Mouse (Mus musculus) neural tube, embryonic 14.5 days (tissue): ENCODE data around the gene Atp2b2. TPM values are rescaled to one million over a fixed set of nuclear protein-coding genes. Genes with fewer than 3 reads are reported as not detected.
A peak's percentile ranks its signal among the peaks of the same experiment; 100 is the strongest.

Experiments
- ATAC-seq: fragments of 200-750 bp; cut with Nextera tagmentation; 2 replicates; pipeline ENCODE4 v1.8.0; 2017; ENCODE audit warnings: low read depth, mild to moderate bottlenecking, moderate TSS enrichment, moderate library complexity
- H3K27ac ChIP-seq: fragments of 300-500 bp; sonication (generic); 2 replicates; pipeline ENCODE4 v1.5.1; 2014; ENCODE audit warnings: low read depth, mild to moderate bottlenecking, control low read depth, low read length, moderate library complexity, mixed read lengths
- H3K27me3 ChIP-seq: fragments of 300-500 bp; sonication (generic); 2 replicates; pipeline ENCODE4 v1.6.1; 2014; ENCODE audit warnings: low read length; ENCODE audit not compliant: control insufficient read depth, insufficient read depth
- H3K36me3 ChIP-seq: fragments of 300-500 bp; sonication (generic); 2 replicates; pipeline ENCODE4 v1.6.1; 2014; ENCODE audit warnings: low read length, mixed read lengths; ENCODE audit not compliant: control insufficient read depth, insufficient read depth
- H3K4me1 ChIP-seq: fragments of 300-500 bp; sonication (generic); 2 replicates; pipeline ENCODE4 v1.6.1; 2014; ENCODE audit warnings: low read length; ENCODE audit not compliant: control insufficient read depth, insufficient read depth
- H3K4me2 ChIP-seq: fragments of 300-500 bp; sonication (generic); 2 replicates; pipeline ENCODE4 v1.6.1; 2014; ENCODE audit warnings: mild to moderate bottlenecking, low read depth, low read length, control low read depth
- H3K4me3 ChIP-seq: fragments of 300-500 bp; sonication (generic); 2 replicates; pipeline ENCODE4 v1.5.1; 2014; ENCODE audit warnings: low read depth, low read length, control low read depth, mixed read lengths
- H3K9ac ChIP-seq: fragments of 300-500 bp; sonication (generic); replicated peaks from 2 replicates; pipeline ENCODE4 v1.6.1; 2014; ENCODE audit warnings: low read depth, mild to moderate bottlenecking, control low read depth, low read length, mixed read lengths
- H3K9me3 ChIP-seq: fragments of 300-500 bp; sonication (generic); 2 replicates; pipeline ENCODE4 v1.6.1; 2016; ENCODE audit warnings: low read length; ENCODE audit not compliant: control insufficient read depth
- WGBS: fragments of 180-500 bp; shearing (Covaris S2); extraction: QIAGEN DNeasy Blood & Tissue Kit; methylation state at CpG from one replicate; pipeline ENCODE4 v1.1.7; 2014; 5-methylcytosine and 5-hydroxymethylcytosine counted together
- polyA plus RNA-seq: library from polyadenylated mRNA; unstranded; fragments of >200 nt; fragmentation: Nextera tagmentation; extraction: Ambion mirVana; gene quantifications from 2 replicates; pipeline ENCODE4 v1.2.1, GENCODE M21; 2014

The Atp2b2 gene
- polyA plus RNA-seq, 1 experiment from 2014 or later: 38.6 TPM

GRCm38 (mm10) chr6:113806241-113806640, 236.2 kb downstream of the Atp2b2 start:
- Histone ChIP-seq H3K4me2 (no peak overlapping the region), H3K9me3 (peaks cover 13% of the 10 kb centered on the region; the same call in 1 of the 2 replicates), H3K36me3 (peaks cover 27% of the 10 kb centered on the region), H3K9ac (no peak overlapping the region), H3K4me1 (no peaks in the 10 kb centered on the region), H3K27ac (no peak overlapping the region), H3K27me3 (no peaks in the 10 kb centered on the region), H3K4me3 (no peak overlapping the region)
- no peak for ATAC-seq
- 72% methylated on average over 5 of the region's 5 CpGs for WGBS

GRCm38 (mm10) chr6:113801233-113801632, 241.2 kb downstream of the Atp2b2 start:
- Histone ChIP-seq H3K27ac (no peak overlapping the region), H3K9ac (no peak overlapping the region), H3K36me3 (peaks cover 16% of the 10 kb centered on the region; the same call in 1 of the 2 replicates), H3K4me3 (no peak overlapping the region), H3K9me3 (peaks cover 13% of the 10 kb centered on the region; the same call in 1 of the 2 replicates), H3K4me2 (no peak overlapping the region), H3K4me1 (peaks cover 15% of the 10 kb centered on the region), H3K27me3 (no peaks in the 10 kb centered on the region)
- ATAC-seq: no peak

GRCm38 (mm10) chr6:113799915-113800314, 242.5 kb downstream of the Atp2b2 start:
- no peak overlapping the region for H3K9ac ChIP-seq
- no peaks in the 10 kb centered on the region for H3K27me3 ChIP-seq
- H3K9me3 ChIP-seq: peaks cover 5% of the 10 kb centered on the region; the same call in 1 of the 2 replicates
- no peak overlapping the region for H3K4me3 ChIP-seq
- no peak for ATAC-seq
- H3K4me1 ChIP-seq: peaks cover 25% of the 10 kb centered on the region
- H3K27ac ChIP-seq: 0 out of 2 replicates have a peak overlapping the region, but pooled peaks have one; percentile 56
- peaks cover 9% of the 10 kb centered on the region; the same call in 1 of the 2 replicates for H3K36me3 ChIP-seq
- WGBS: 58% methylated on average over 3 of the region's 3 CpGs
- no peak overlapping the region for H3K4me2 ChIP-seq

GRCm38 (mm10) chr6:113799349-113799748, 243.1 kb downstream of the Atp2b2 start:
- Histone ChIP-seq H3K9ac (no peak overlapping the region), H3K27me3 (no peaks in the 10 kb centered on the region), H3K4me2 (no peak overlapping the region), H3K4me1 (peaks cover 29% of the 10 kb centered on the region), H3K27ac (peak overlapping the region; percentile 56; the same call in 1 of the 2 replicates), H3K9me3 (no peaks in the 10 kb centered on the region), H3K36me3 (peaks cover 4% of the 10 kb centered on the region; the same call in 1 of the 2 replicates), H3K4me3 (no peak overlapping the region)
- WGBS: 13% methylated on average over 9 of the region's 9 CpGs
- peak; percentile 87 for ATAC-seq

GRCm38 (mm10) chr6:113798921-113799320, 243.5 kb downstream of the Atp2b2 start:
- Histone ChIP-seq H3K27ac (peak overlapping the region; percentile 12; the same call in 1 of the 2 replicates), H3K4me2 (no peak overlapping the region), H3K4me1 (peaks cover 29% of the 10 kb centered on the region), H3K36me3 (no peaks in the 10 kb centered on the region), H3K9me3 (no peaks in the 10 kb centered on the region), H3K4me3 (no peak overlapping the region), H3K9ac (no peak overlapping the region), H3K27me3 (no peaks in the 10 kb centered on the region)
- no peak for ATAC-seq
- WGBS: 23% methylated on average over 2 of the region's 2 CpGs

GRCm38 (mm10) chr6:113795241-113795702, 247.1 kb downstream of the Atp2b2 start:
- Histone ChIP-seq H3K27ac (peak overlapping the region; percentile 67), H3K4me2 (no peak overlapping the region), H3K36me3 (no peaks in the 10 kb centered on the region; the same call in 1 of the 2 replicates), H3K9ac (no peak overlapping the region), H3K27me3 (no peaks in the 10 kb centered on the region), H3K9me3 (no peaks in the 10 kb centered on the region), H3K4me1 (peaks cover 29% of the 10 kb centered on the region), H3K4me3 (no peak overlapping the region)
- peak; percentile 70; the same call in 1 of the 2 replicates for ATAC-seq
- 2% methylated on average over 4 of the region's 4 CpGs for WGBS

GRCm38 (mm10) chr6:113792368-113792767, 250.0 kb downstream of the Atp2b2 start:
- ATAC-seq: no peak
- 87% methylated on average over 5 of the region's 5 CpGs for WGBS
- Histone ChIP-seq H3K4me1 (peaks cover 14% of the 10 kb centered on the region; the same call in 1 of the 2 replicates), H3K27ac (no peak overlapping the region), H3K9ac (no peak overlapping the region), H3K4me3 (no peak overlapping the region), H3K27me3 (no peaks in the 10 kb centered on the region), H3K4me2 (no peak overlapping the region), H3K9me3 (no peaks in the 10 kb centered on the region), H3K36me3 (peaks cover 3% of the 10 kb centered on the region; the same call in 1 of the 2 replicates)

- no peak for ATAC-seq
- WGBS: 86% methylated on average over 8 of the region's 8 CpGs
- H3K36me3 ChIP-seq: peaks cover 3% of the 10 kb centered on the region; the same call in 1 of the 2 replicates
Measured at GRCm38 (mm10) chr6:113791012-113791411, 251.4 kb downstream of the Atp2b2 start.

GRCm38 (mm10) chr6:113787459-113787968, 254.9 kb downstream of the Atp2b2 start:
- 0 out of 2 replicates have a peak, but pooled peaks cover 7% of the 10 kb centered on the region for H3K36me3 ChIP-seq
- WGBS: 36% methylated on average over 6 of the region's 6 CpGs
- H3K27me3 ChIP-seq: no peaks in the 10 kb centered on the region
- no peak overlapping the region for H3K27ac ChIP-seq
- H3K4me1 ChIP-seq: no peaks in the 10 kb centered on the region
- ATAC-seq: no peak; the same call in 1 of the 2 replicates
- H3K9ac ChIP-seq: no peak overlapping the region
- no peak overlapping the region for H3K4me3 ChIP-seq
- H3K9me3 ChIP-seq: no peaks in the 10 kb centered on the region
- H3K4me2 ChIP-seq: no peak overlapping the region

More at GRCm38 (mm10) chr6:113791012-113791411, 251.4 kb downstream of the Atp2b2 start:
- no peak overlapping the region for H3K9ac ChIP-seq
- H3K9me3 ChIP-seq: no peaks in the 10 kb centered on the region
- H3K4me3 ChIP-seq: no peak overlapping the region
- no peaks in the 10 kb centered on the region for H3K27me3 ChIP-seq
- H3K27ac ChIP-seq: no peak overlapping the region
- H3K4me2 ChIP-seq: no peak overlapping the region
- peaks cover 14% of the 10 kb centered on the region; the same call in 1 of the 2 replicates for H3K4me1 ChIP-seq
